Mouse (Mus musculus) stomach, postnatal 0 days (tissue): ENCODE measurements around the gene Impg2. TPM values are rescaled to one million over a fixed set of nuclear protein-coding genes. Genes with fewer than 3 reads are reported as not detected.

ENCODE experiments used
- ATAC-seq: fragments of 200-750 bp; cut with Nextera tagmentation; 2 replicates; pipeline ENCODE4 v1.8.0; 2017; ENCODE audit not compliant: low FRiP score, low TSS enrichment
- DNase-seq: peaks from one replicate; pipeline ENCODE4 v3.0.0-alpha.2; 2016; ENCODE audit warnings: low spot score
- H3K27ac ChIP-seq: fragments of 300-500 bp; sonication (generic); replicated peaks from 2 replicates; pipeline ENCODE4 v1.5.1; 2014; ENCODE audit warnings: mild to moderate bottlenecking, control low read depth
- H3K27me3 ChIP-seq: fragments of 300-500 bp; sonication (generic); 2 replicates; pipeline ENCODE4 v1.6.1; 2014; ENCODE audit warnings: low read length; ENCODE audit not compliant: control insufficient read depth, insufficient read depth
- H3K36me3 ChIP-seq: fragments of 300-500 bp; sonication (generic); 2 replicates; pipeline ENCODE4 v1.6.1; 2014; ENCODE audit warnings: low read length, mixed read lengths; ENCODE audit not compliant: control insufficient read depth, insufficient read depth
- H3K4me1 ChIP-seq: fragments of 300-500 bp; sonication (generic); replicated peaks from 2 replicates; pipeline ENCODE4 v1.6.1; 2014; ENCODE audit warnings: antibody characterized with exemption; ENCODE audit not compliant: control insufficient read depth, insufficient read depth
- H3K4me2 ChIP-seq: fragments of 300-500 bp; sonication (generic); replicated peaks from 2 replicates; pipeline ENCODE4 v1.6.1; 2014; ENCODE audit warnings: low read depth, mild to moderate bottlenecking, control low read depth, moderate library complexity
- H3K4me3 ChIP-seq: fragments of 300-500 bp; sonication (generic); 2 replicates; pipeline ENCODE4 v1.5.1; 2014; ENCODE audit warnings: low read depth, low read length, control low read depth
- H3K9ac ChIP-seq: fragments of 300-500 bp; sonication (generic); 2 replicates; pipeline ENCODE4 v1.6.1; 2014; ENCODE audit warnings: mild to moderate bottlenecking, low read length, control low read depth, mixed read lengths
- H3K9me3 ChIP-seq: fragments of 300-500 bp; sonication (generic); 2 replicates; pipeline ENCODE4 v1.6.1; 2016; ENCODE audit warnings: low read length; ENCODE audit not compliant: control insufficient read depth
- CTCF ChIP-seq: IDR thresholded peaks from 2 replicates; pipeline ENCODE4 v1.5.1; 2016; ENCODE audit warnings: antibody characterized with exemption, low read depth, mild to moderate bottlenecking, moderate library complexity
- EP300 ChIP-seq: optimal IDR thresholded peaks from 2 replicates; pipeline ENCODE3; 2016; ENCODE audit warnings: antibody characterized with exemption
- WGBS: fragments of 180-500 bp; shearing (Covaris S2); extraction: QIAGEN DNeasy Blood & Tissue Kit; methylation state at CpG from one replicate; pipeline ENCODE4 v1.1.7; 2014; 5-methylcytosine and 5-hydroxymethylcytosine counted together
- polyA plus RNA-seq: library from polyadenylated mRNA; unstranded; fragments of >200 nt; fragmentation: Nextera tagmentation; extraction: Ambion mirVana; gene quantifications from 2 replicates; pipeline ENCODE4 v1.2.1, GENCODE M21; 2015

Impg2 gene
- 0.13 and 0.40 TPM in 2 replicates for polyA plus RNA-seq

DNA sequence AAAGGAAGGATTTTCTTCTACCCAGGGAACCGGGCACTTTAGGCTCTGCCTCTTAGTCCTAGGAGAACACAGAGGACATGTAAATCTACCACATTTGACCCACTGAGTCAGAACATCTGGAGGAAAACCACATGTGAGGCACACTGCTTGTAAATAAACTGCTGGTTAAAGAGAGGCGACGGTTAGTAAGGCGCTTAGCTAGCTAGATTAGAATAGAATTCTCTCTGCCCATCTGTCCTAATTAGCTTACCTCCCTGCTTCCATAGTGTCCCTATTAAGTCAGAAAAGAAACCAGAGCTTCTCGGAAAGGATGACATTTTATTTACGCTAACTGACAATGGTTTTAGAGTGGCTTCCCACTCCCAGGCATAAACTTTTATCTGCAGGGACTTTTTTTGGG, at the start of gene Impg2:
Gene Impg2, plus strand, starts transcription at position 263 of the 400 bp plus-strand sequence.
- H3K9me3 ChIP-seq = no peaks in the 10 kb centered on the region
- H3K4me3 ChIP-seq = no peak within 1 kb of the TSS
- no peaks in the 10 kb centered on the region for H3K36me3 ChIP-seq
- TF ChIP-seq EP300 (no peak), CTCF (no peak)
- H3K27me3 ChIP-seq = no peaks in the 10 kb centered on the region
- ATAC-seq (no peak), DNase-seq (no peak)
- H3K27ac ChIP-seq = no peak within 1 kb of the TSS
- H3K9ac ChIP-seq = no peak within 1 kb of the TSS
- WGBS = 49% methylated on average over 6 of the region's 6 CpGs
- H3K4me2 ChIP-seq = no peak within 1 kb of the TSS
- no peaks in the 10 kb centered on the region for H3K4me1 ChIP-seq

DNA sequence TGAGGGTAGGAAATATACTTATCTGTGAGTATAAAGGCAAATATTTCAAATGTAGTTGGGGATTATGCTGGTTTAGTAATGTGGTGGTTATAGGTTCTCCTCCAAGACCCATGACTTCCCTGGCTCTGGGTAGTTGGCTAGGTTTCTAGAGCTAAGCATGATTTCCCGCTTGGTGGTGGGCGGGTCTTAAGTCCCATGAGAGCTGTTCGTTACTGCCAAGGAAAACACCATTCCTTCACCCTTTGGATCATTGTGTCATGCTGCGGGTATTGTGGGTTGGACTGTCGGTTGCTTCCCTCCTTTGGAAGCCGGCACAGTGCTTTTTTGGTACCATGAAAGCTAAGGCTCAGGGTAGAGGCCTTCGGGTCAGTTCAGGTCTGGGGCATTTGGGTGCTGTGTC, 40.6 kb upstream of the Impg2 start:
- H3K27ac ChIP-seq = no peak overlapping the region
- 91% methylated on average over 7 of the region's 7 CpGs for WGBS
- no peak for TF ChIP-seq CTCF
- TF ChIP-seq EP300 = no peak
- H3K4me2 ChIP-seq = no peak overlapping the region
- H3K4me3 ChIP-seq = no peak overlapping the region
- no peaks in the 10 kb centered on the region for H3K9me3 ChIP-seq
- ATAC-seq (no peak), DNase-seq (no peak)
- no peaks in the 10 kb centered on the region for H3K4me1 ChIP-seq
- H3K9ac ChIP-seq = no peak overlapping the region
- H3K36me3 ChIP-seq = peaks cover 7% of the 10 kb centered on the region; the same call in 1 of the 2 replicates
- no peaks in the 10 kb centered on the region for H3K27me3 ChIP-seq

DNA sequence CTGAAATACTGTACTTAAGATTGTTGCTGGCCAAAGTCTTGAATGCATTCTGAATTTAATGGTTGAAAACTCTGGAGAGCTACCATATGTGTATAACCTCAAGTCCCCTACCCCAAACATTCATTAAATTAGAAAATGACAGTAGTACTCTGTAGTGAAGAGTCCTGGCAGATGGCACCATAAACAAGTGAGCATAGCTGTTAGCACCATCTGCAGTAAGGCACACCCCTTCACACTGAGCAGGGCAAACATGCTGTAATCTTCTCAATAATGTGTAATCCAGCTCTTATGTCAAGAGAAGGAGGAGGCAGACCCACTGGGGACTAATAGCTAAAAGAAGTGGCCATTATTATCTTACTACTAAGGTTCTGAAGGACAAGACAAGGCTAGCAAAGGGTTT, 33.9 kb upstream of the Impg2 start:
- Histone ChIP-seq H3K4me1 (no peaks in the 10 kb centered on the region), H3K9ac (no peak overlapping the region), H3K36me3 (peaks cover 7% of the 10 kb centered on the region), H3K9me3 (no peaks in the 10 kb centered on the region), H3K4me2 (no peak overlapping the region), H3K27ac (no peak overlapping the region), H3K27me3 (no peaks in the 10 kb centered on the region), H3K4me3 (no peak overlapping the region)
- no peak for DNase-seq
- TF ChIP-seq EP300 (no peak), CTCF (no peak)
- ATAC-seq = no peak

DNA sequence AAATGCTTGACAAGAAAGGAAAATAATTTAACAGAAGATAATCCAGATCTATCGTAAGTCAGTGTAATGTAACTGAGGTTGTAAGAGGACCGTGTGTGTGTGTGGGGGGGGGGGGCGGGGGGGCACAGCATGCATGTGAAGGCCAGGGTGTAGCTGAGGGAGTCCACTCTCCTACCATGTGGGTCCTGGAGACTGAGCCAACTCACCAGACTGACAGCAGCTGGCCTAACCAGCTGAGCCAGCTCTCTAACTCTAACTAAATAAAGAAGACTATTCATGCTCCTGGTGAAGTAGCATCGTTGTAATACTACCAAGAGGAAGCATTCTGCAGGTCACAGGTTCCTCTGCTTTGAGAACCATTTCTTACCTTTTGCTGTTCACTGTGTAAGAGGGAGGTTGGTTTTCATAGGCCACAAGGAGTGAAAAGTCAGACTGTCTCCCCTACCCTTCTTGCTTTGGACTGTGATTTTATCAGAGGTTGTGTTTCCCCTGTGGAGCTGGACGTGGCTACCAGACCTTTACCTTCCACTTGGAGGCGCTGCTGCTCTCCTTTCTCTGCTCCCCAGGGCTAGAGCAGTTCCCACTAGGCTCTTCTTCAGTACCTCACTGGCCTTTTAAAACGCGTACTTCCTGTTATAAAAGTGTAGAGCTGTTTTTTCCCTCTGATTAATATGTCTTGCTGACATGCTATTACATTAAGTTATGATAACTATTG, 28.1 kb upstream of the Impg2 start:
- H3K9ac ChIP-seq = no peak overlapping the region
- DNase-seq = peak; percentile 34
- peak; percentile 70 for TF ChIP-seq CTCF
- TF ChIP-seq EP300 = no peak
- H3K27me3 ChIP-seq = no peaks in the 10 kb centered on the region
- no peak overlapping the region for H3K27ac ChIP-seq
- H3K4me3 ChIP-seq = no peak overlapping the region
- peaks cover 2% of the 10 kb centered on the region for H3K36me3 ChIP-seq
- H3K4me1 ChIP-seq = no peaks in the 10 kb centered on the region
- no peak overlapping the region for H3K4me2 ChIP-seq
- H3K9me3 ChIP-seq = no peaks in the 10 kb centered on the region
- WGBS = 57% methylated on average over 8 of the region's 8 CpGs
- ATAC-seq = no peak

DNA sequence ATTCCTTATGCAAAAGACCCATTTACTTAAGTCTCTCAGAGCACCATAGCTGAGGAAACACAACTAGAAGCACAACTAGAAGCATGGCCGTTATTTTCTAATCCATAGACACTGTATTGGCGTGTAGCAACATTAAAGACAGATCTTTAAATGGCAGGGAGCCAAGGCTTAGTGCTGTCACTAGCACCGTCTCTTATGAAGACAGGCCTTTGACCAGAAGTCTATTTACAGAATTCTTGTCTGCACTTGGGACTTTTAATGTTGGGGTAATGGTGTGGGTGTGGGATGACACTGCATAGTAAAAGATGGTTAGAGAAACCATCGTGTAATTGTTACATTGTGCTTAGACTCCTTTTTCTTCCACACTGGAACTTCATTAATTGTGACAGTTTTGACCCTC, 17.2 kb upstream of the Impg2 start:
- ATAC-seq (no peak), DNase-seq (no peak)
- Histone ChIP-seq H3K9me3 (no peaks in the 10 kb centered on the region), H3K9ac (no peak overlapping the region), H3K36me3 (peaks cover 12% of the 10 kb centered on the region), H3K27ac (no peak overlapping the region), H3K4me3 (no peak overlapping the region), H3K4me2 (no peak overlapping the region), H3K27me3 (no peaks in the 10 kb centered on the region), H3K4me1 (no peaks in the 10 kb centered on the region)
- TF ChIP-seq CTCF = no peak
- no peak for TF ChIP-seq EP300
- WGBS = 74% methylated on average over 4 of the region's 4 CpGs

DNA sequence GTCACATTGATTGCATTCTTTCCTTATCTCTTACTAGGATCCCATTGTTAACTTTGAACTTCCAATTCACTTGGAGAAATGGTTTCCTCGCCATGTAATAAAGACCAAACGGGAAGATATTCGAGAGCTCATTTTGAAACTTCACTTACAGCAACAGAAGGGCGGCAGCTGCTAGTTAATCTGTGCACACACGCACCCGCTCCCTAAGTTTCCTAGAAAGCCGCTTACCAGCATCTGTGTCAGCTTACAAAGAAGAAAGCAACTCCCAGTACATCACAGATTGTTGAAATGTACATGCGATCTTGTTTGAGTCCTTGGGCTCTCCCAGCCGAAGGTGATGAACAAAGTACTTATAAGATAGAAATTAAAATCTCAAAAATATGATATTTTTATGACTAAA, 15.9 kb upstream of the Impg2 start:
- ATAC-seq = no peak
- Histone ChIP-seq H3K4me3 (no peak overlapping the region), H3K27ac (no peak overlapping the region), H3K4me1 (no peaks in the 10 kb centered on the region), H3K4me2 (no peak overlapping the region), H3K9me3 (no peaks in the 10 kb centered on the region), H3K27me3 (no peaks in the 10 kb centered on the region), H3K9ac (no peak overlapping the region), H3K36me3 (peaks cover 12% of the 10 kb centered on the region)
- no peak for TF ChIP-seq EP300
- TF ChIP-seq CTCF = no peak
- DNase-seq = no peak
- WGBS = 87% methylated on average over 9 of the region's 9 CpGs
